Mouse (Mus musculus) A20 (cell line): Measurements from ENCODE around the gene Fam171b.

ENCODE experiments used
- DNase-seq: peaks from one replicate; pipeline ENCODE4 v3.0.0-alpha.2; 2011; ENCODE audit warnings: low read depth, low spot score

Fam171b gene

GRCm38 (mm10) chr2:83883850-83884420 is 71.5 kb downstream of the Fam171b start:
- DNase-seq = no peak

GRCm38 (mm10) chr2:83893701-83894100 is 81.3 kb downstream of the Fam171b start:
- DNase-seq = no peak

- DNase-seq = no peak
These were observed 89.6 kb downstream of the Fam171b start for GRCm38 (mm10) chr2:83901896-83902540.

- DNase-seq = peak; percentile 55
These were observed 117.1 kb downstream of the Fam171b start for GRCm38 (mm10) chr2:83929478-83930088.
